Mouse (Mus musculus): ENCODE data around the gene Rexo1. TPM values are rescaled to one million over a fixed set of nuclear protein-coding genes. Genes with fewer than 3 reads are reported as not detected.

Rexo1 gene
- total RNA-seq, 2 experiments from 2014 or later = 46.5 to 51.3 TPM

DNA sequence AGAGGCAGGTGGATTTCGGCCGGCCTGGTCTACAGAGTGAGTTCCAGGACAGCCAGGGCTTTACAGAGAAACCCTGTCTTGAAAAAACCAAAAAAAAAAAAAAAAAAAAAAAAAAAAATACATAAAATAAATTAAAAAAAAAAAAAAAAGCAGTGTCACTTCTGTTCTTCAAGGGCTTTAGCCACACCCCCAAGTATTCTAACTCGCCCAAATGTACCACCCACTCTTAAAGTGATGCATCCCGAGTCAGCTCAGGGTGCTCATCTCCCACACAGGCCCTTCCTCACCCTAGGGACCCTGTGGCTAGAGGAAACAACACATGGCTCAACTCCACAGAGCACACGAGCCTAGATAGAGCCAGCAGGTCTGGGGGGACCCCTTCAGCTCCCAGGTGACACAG is 21.7 kb upstream of the Rexo1 start:
- DNase-seq (ENCODE audit: extremely low spot score in 1 of 2, low spot score in 2 of 2) = no peak

DNA sequence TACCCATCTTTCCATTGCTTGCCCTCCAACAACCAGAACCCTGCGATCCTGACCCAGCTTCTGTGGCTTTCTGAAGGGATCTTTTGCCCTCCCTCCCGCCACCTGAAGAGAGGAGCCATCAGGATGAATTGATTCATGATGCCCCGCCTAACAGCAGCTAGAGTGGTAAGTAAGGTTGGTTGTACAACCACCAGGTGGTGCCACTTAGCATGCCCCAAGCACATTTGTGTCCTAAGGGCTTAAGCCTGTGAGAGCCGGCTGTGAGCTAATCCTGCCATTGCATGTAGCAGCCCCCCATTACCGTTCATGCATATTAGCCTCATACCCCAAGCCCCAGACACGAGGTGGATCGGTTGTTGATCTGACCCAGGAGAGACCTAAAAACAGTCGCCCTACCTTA is 17.6 kb upstream of the Rexo1 start:
- Histone ChIP-seq H3K4me3 (no peak overlapping the region), H3K27ac (peak overlapping the region; percentile 90; the same call in 1 of the 2 replicates)
- intact Hi-C loops (cut with DNase I) = loop anchor here (5.0 kb wide), 1 partner anchor 98 kb away; the partner anchor contains the start of gene Mknk2
- no peak for DNase-seq (ENCODE audit: extremely low spot score in 1 of 2, low spot score in 2 of 2)
- peak; percentile 52 for TF ChIP-seq CTCF (IDR thresholded peaks at IDR 0.05)

More for the DNA sequence above, 21.7 kb upstream of the Rexo1 start:
- no peak for TF ChIP-seq CTCF (IDR thresholded peaks at IDR 0.05)
- intact Hi-C loops (cut with DNase I) = no loop called here
- Histone ChIP-seq H3K4me3 (no peak overlapping the region), H3K27ac (peak overlapping the region; percentile 32; the same call in 1 of the 2 replicates)

GRCm38 (mm10) chr10:80578131-80578750 is 16.9 kb upstream of the Rexo1 start:
- peak overlapping the region; percentile 90 for H3K27ac ChIP-seq
- intact Hi-C loops (cut with DNase I) = loop anchor here (5.0 kb wide), 1 partner anchor 99 kb away; the partner anchor contains the start of gene Mknk2
- DNase-seq (ENCODE audit: extremely low spot score in 1 of 2, low spot score in 2 of 2) = peak in 1 of 2 experiments; percentile 68

GRCm38 (mm10) chr10:80577195-80578130 is 16.1 kb upstream of the Rexo1 start, which contains the start of gene Klf16:
Gene Klf16 (minus strand): TSS chr10:80577321.
- Histone ChIP-seq H3K27ac (peak within 1 kb of the TSS; percentile 96), H3K4me3 (peak within 1 kb of the TSS; percentile 83)
- TF ChIP-seq CTCF (IDR thresholded peaks at IDR 0.05) = no peak
- intact Hi-C loops (cut with DNase I) = loop anchor here (1.0 to 5.0 kb wide), 3 partner anchors 11 to 100 kb away; partner anchors contain the start of genes Csnk1g2 and Mknk2
- peak; percentile 95 to 96 for DNase-seq (ENCODE audit: extremely low spot score in 1 of 2, low spot score in 2 of 2)

More at GRCm38 (mm10) chr10:80578131-80578750, 16.9 kb upstream of the Rexo1 start:
- TF ChIP-seq CTCF (IDR thresholded peaks at IDR 0.05) = peak; percentile 75
- peak overlapping the region; percentile 83 for H3K4me3 ChIP-seq

DNA sequence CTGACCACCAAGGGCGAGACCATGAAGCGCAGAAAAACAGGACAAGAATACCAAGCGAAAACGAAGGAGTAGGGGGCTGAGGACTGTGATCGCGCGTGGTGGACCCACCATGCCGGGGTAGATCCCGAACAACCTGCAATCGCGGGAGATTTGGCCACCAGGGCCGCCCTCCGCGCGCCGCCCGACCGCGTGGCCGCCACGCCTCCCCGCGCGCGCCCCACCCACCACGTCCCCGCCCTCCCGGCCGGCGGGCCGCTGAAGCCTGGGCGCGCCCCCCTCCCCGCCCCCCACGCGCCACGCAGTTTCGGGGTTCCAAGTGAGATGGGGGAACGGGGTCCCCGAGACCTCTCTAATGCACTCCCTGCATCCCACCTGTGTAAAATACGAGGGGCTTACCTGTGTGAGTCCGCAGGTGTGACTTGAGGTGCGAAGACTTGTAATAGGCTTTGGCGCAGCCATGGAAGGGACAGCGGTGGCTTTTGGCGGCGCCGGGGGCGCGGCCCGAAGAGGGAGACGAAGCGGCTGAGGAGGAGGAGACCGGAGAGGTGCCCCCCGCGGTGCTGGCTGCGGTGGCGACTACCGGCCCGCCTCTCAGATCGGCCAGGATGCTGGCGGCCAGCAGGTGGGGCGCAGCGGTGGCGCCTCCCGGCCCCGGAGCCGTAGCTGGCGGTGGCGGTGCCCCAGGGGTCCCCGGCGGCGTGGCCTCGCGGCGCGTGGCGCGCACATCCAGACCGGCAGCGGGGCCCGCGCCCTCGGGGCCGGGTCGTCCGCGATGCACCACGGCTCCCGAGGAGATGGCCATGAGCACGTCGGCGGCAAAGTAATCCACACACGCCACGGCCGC is 15.2 kb upstream of the Rexo1 start:
- intact Hi-C loops (cut with DNase I) = loop anchor here (1.0 to 5.0 kb wide), 3 partner anchors 10 to 101 kb away; partner anchors contain the start of genes Csnk1g2 and Mknk2
- DNase-seq (ENCODE audit: extremely low spot score in 1 of 2, low spot score in 2 of 2) = no peak

DNA sequence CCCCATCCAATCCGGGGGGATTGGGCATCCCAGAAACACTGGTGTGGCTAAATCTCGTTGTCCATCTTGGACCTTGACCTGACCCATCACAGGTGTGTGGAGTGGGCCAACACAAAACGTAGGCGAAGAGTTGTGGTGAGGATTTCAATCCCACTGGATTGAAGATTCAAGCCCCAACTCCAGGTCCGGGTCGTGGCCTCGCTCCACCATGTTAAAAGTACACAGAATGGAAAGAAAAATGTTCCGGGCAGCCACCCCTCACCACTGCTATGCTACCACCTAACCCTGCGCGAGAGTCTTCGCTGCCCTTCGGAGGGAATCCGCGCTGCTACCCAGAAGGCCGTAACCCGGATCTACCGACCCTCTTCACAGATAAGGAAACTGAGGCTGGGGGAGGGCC is 14.6 kb upstream of the Rexo1 start:
- intact Hi-C loops (cut with DNase I) = loop anchor here (2.0 to 5.0 kb wide), 2 partner anchors 47 to 101 kb away; partner anchors contain the start of genes Csnk1g2 and Mknk2
- no peak for TF ChIP-seq CTCF (IDR thresholded peaks at IDR 0.05)
- peak overlapping the region; percentile 83 for H3K4me3 ChIP-seq
- H3K27ac ChIP-seq = peak overlapping the region; percentile 96
- no peak for DNase-seq (ENCODE audit: extremely low spot score in 1 of 2, low spot score in 2 of 2)

More for the DNA sequence above, 15.2 kb upstream of the Rexo1 start:
- Histone ChIP-seq H3K4me3 (peak overlapping the region; percentile 83), H3K27ac (peak overlapping the region; percentile 96)
- no peak; the same call in none of the 2 replicates for TF ChIP-seq CTCF (IDR thresholded peaks at IDR 0.05)

GRCm38 (mm10) chr10:80574896-80575295 is 13.5 kb upstream of the Rexo1 start:
- no peak for TF ChIP-seq CTCF (IDR thresholded peaks at IDR 0.05)
- Histone ChIP-seq H3K27ac (peak overlapping the region; percentile 96), H3K4me3 (peak overlapping the region; percentile 83)
- intact Hi-C loops (cut with DNase I) = loop anchor here (5.0 kb wide), 1 partner anchor 102 kb away; the partner anchor contains the start of gene Mknk2
- peak in 1 of 2 experiments; percentile 23 for DNase-seq (ENCODE audit: extremely low spot score in 1 of 2, low spot score in 2 of 2)

- peak in 1 of 2 experiments; percentile 51 for DNase-seq (ENCODE audit: extremely low spot score in 1 of 2, low spot score in 2 of 2)
- no peak for TF ChIP-seq CTCF (IDR thresholded peaks at IDR 0.05)
- Histone ChIP-seq H3K4me3 (peak overlapping the region; percentile 36), H3K27ac (peak overlapping the region; percentile 96)
- intact Hi-C loops (cut with DNase I) = no loop called here
Observed at GRCm38 (mm10) chr10:80573944-80574343, 12.6 kb upstream of the Rexo1 start.

DNA sequence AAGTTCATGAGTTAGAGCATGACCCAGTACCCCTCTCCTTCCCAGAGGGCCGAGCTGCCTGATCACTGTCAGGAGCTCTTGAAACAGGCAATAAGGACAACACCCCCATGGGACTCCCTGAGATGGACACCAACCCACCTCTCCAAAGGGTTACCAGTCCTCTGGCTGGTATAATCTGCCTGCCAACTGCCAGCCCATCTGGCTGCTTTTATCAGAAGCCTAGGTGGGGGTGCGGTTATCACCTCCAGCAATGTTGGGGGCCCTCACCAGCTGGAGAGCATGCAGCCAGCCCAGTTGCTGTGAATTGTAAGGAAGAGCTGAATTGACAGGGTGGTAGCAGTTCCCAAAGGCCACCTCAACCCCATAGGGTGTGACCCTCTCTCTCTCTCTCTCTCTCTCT is 11.1 kb upstream of the Rexo1 start:
- DNase-seq (ENCODE audit: extremely low spot score in 1 of 2, low spot score in 2 of 2) = peak in 1 of 2 experiments; percentile 12
- intact Hi-C loops (cut with DNase I) = no loop called here
- Histone ChIP-seq H3K27ac (peak overlapping the region; percentile 76), H3K4me3 (no peak overlapping the region)
- TF ChIP-seq CTCF (IDR thresholded peaks at IDR 0.05) = no peak

GRCm38 (mm10) chr10:80570871-80571836 is 9.8 kb upstream of the Rexo1 start:
- TF ChIP-seq CTCF (IDR thresholded peaks at IDR 0.05) = no peak
- peak overlapping the region; percentile 76 for H3K27ac ChIP-seq
- no peak for DNase-seq (ENCODE audit: extremely low spot score in 1 of 2, low spot score in 2 of 2)
- intact Hi-C loops (cut with DNase I) = no loop called here
- peak overlapping the region; percentile 17; the same call in 1 of the 2 replicates for H3K4me3 ChIP-seq
